Mouse (Mus musculus) thymus, postnatal 4 days (tissue): ENCODE measurements around the gene Olfr3.

Source experiments
- DNase-seq: peaks from one replicate; pipeline ENCODE4 v3.0.0; 2021

Olfr3 gene

DNA sequence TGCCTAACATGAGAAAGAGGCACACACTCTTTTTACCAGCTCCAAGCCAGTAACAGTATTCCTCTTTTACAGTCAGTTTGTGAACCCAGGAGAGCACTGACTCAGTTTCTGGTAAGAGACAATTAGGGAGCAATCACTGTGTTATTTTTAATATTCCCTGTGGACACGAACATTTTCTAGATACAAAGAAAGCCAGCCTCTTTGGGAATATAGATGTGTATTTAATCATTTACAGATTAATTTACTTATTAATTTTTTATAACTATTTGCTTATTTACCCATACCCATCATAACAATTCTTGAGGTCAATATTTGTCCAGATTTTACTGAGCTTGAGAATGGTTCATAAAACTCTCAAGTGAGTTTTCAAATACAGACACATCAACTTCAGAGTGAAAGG, at the start of gene Olfr3:
TSS of gene Olfr3 (minus strand) at position 101 of the 400 bp plus-strand sequence.
- no peak for DNase-seq

GRCm38 (mm10) chr2:36862560-36862959, 45.7 kb upstream of the Olfr3 start, which contains the start of gene Olfr351:
Olfr351 (minus strand) TSS chr2:36862660.
- DNase-seq = no peak

GRCm38 (mm10) chr2:36846010-36846409, 29.2 kb upstream of the Olfr3 start, which contains the start of gene Olfr350:
Olfr350 (plus strand) TSS chr2:36846310.
- DNase-seq = no peak

- DNase-seq = no peak
These were observed 26.6 kb downstream of the Olfr3 start, which contains the start of gene Olfr50 for GRCm38 (mm10) chr2:36790238-36790637. Olfr50 (plus strand) TSS chr2:36790538.

DNA sequence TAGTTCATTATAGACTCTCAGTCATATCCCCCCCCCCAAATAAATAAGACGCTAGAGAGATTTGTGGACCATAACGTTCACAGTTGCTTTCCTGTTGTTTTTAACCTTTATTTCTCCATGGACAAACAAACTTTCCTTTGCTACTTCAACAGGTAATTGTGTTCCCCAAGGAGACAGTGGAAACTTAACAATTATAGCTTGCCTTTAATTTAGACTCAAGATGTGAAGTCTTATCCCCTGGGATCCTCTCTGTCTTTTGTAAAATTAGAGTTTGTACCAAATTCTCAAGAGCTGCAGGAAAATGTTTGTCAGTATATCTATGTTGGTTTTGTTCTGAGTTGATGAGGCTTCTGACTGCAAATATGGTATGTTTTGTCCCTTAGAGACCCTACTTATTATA, 32.9 kb downstream of the Olfr3 start, which contains the start of gene Olfr348:
TSS of gene Olfr348 (plus strand) at position 301 of the 400 bp plus-strand sequence.
- DNase-seq = no peak
